Mouse (Mus musculus) midbrain, embryonic 10.5 days (tissue): ENCODE results near the gene Gm20388. TPM values are rescaled to one million over a fixed set of nuclear protein-coding genes. Genes with fewer than 3 reads are reported as not detected.
A peak's percentile ranks its signal among the peaks of the same experiment; 100 is the strongest.

Experiments
- DNase-seq: peaks from one replicate; pipeline ENCODE4 v3.0.0-alpha.2; 2017; ENCODE audit warnings: low spot score
- H3K27ac ChIP-seq: fragments of 300-500 bp; sonication (generic); replicated peaks from 2 replicates; pipeline ENCODE4 v1.5.1; 2016; ENCODE audit warnings: mild to moderate bottlenecking
- H3K27me3 ChIP-seq: fragments of 300-500 bp; sonication (generic); 2 replicates; pipeline ENCODE4 v1.6.1; 2016; ENCODE audit warnings: low read depth, mild to moderate bottlenecking; ENCODE audit not compliant: poor library complexity, severe bottlenecking
- H3K36me3 ChIP-seq: fragments of 300-500 bp; sonication (generic); 2 replicates; pipeline ENCODE4 v1.6.1; 2016; ENCODE audit warnings: mild to moderate bottlenecking, moderate library complexity
- H3K4me1 ChIP-seq: fragments of 300-500 bp; sonication (generic); 2 replicates; pipeline ENCODE4 v1.6.1; 2016
- H3K4me3 ChIP-seq: fragments of 300-500 bp; sonication (generic); 2 replicates; pipeline ENCODE4 v1.5.1; 2016; ENCODE audit warnings: mild to moderate bottlenecking, moderate library complexity
- H3K9me3 ChIP-seq: fragments of 300-500 bp; sonication (generic); replicated peaks from 2 replicates; pipeline ENCODE4 v1.6.1; 2016; ENCODE audit warnings: mild to moderate bottlenecking
- WGBS: fragments of 180-500 bp; shearing (Covaris S2); methylation state at CpG from one replicate; pipeline ENCODE4 v1.1.7; 2016; 5-methylcytosine and 5-hydroxymethylcytosine counted together
- polyA plus RNA-seq: library from polyadenylated mRNA; unstranded; fragments of >200 nt; fragmentation: Nextera tagmentation; extraction: Ambion mirVana; gene quantifications from 2 replicates; pipeline ENCODE4 v1.2.1, GENCODE M21; 2016

Gm20388 gene
- polyA plus RNA-seq, 1 experiment from 2014 or later = 7.1 TPM

- DNase-seq = no peak
- Histone ChIP-seq H3K4me3 (no peak overlapping the region), H3K4me1 (peaks cover 37% of the 10 kb centered on the region), H3K27ac (no peak overlapping the region), H3K36me3 (peaks cover 18% of the 10 kb centered on the region), H3K27me3 (0 out of 2 replicates have a peak, but pooled peaks cover 6% of the 10 kb centered on the region), H3K9me3 (no peaks in the 10 kb centered on the region)
- 82% methylated on average over 14 of the region's 14 CpGs for WGBS
Measured at GRCm38 (mm10) chr8:122635878-122636802, 2725.5 kb downstream of the Gm20388 start.

DNA sequence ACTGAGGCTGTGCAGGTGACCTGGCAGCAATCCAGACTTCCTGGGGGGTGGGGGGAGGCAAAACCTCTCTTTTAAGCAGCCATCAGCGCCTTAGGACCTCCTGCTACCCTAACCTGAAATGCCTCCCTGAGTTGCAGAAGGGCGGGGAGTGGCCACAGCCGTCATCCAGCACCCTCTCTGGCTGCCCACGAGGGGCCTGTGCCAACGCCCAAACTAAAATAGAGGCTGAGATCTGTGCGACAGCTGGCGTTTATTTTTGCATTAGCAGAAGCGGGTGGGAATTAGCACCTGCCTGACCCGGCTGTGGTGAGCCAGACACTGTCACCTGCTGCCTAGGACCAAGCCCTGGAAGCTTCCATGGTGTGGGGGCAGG is 2726.1 kb downstream of the Gm20388 start:
- H3K27ac ChIP-seq = no peak overlapping the region
- 79% methylated on average over 9 of the region's 9 CpGs for WGBS
- H3K4me3 ChIP-seq = no peak overlapping the region
- peaks cover 44% of the 10 kb centered on the region for H3K4me1 ChIP-seq
- no peak for DNase-seq
- H3K27me3 ChIP-seq = 0 out of 2 replicates have a peak, but pooled peaks cover 6% of the 10 kb centered on the region
- no peaks in the 10 kb centered on the region for H3K9me3 ChIP-seq
- peaks cover 18% of the 10 kb centered on the region for H3K36me3 ChIP-seq

GRCm38 (mm10) chr8:122637230-122637629 is 2726.6 kb downstream of the Gm20388 start:
- H3K4me3 ChIP-seq = no peak overlapping the region
- H3K27ac ChIP-seq = no peak overlapping the region
- H3K4me1 ChIP-seq = peaks cover 44% of the 10 kb centered on the region
- DNase-seq = no peak
- no peaks in the 10 kb centered on the region for H3K9me3 ChIP-seq
- 90% methylated on average over 9 of the region's 9 CpGs for WGBS
- peaks cover 18% of the 10 kb centered on the region for H3K36me3 ChIP-seq
- H3K27me3 ChIP-seq = 0 out of 2 replicates have a peak, but pooled peaks cover 6% of the 10 kb centered on the region

- no peaks in the 10 kb centered on the region for H3K9me3 ChIP-seq
- H3K27me3 ChIP-seq = 0 out of 2 replicates have a peak, but pooled peaks cover 4% of the 10 kb centered on the region
- 83% methylated on average over 16 of the region's 16 CpGs for WGBS
- DNase-seq = no peak
- H3K4me3 ChIP-seq = no peak overlapping the region
- peaks cover 11% of the 10 kb centered on the region; the same call in 1 of the 2 replicates for H3K36me3 ChIP-seq
- H3K4me1 ChIP-seq = peaks cover 44% of the 10 kb centered on the region
- peak overlapping the region; percentile 42 for H3K27ac ChIP-seq
Measured at GRCm38 (mm10) chr8:122638601-122639000, 2728.0 kb downstream of the Gm20388 start.

DNA sequence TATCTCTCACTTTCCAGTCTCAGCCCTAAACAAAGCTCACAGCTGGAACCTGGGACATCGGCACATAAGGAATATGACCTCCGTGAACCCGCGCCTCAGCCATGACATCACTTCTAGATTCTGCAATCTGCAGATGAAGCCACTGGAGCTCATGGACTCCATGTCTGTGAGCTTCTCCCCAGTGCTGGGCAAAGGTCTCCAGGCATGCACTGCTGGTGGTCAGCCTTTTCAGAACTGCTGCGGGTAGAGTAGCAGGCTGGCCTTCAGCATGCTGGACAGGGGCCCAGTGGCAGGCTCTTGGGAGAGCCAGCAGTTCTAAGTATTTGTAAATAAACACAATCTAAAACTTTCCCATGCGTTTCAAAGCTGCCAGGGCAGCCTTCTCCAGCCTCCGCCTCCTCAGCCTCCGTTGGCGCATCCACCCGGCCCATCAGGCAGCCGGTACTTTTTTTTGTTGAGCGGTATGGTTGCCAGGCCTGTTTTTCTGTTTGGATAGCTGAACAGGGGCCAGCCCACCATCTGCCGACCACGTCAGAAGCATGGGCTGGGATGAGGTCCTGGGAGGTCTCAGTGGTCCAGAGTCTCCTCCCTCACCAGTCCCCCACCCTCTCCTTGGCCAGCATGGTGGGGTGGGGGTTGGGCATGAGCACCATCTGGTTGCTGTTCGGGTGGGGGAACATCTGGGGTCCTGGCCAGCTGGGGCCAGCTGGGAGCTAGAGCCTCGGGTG is 2729.0 kb downstream of the Gm20388 start:
- Histone ChIP-seq H3K4me3 (no peak overlapping the region), H3K4me1 (peaks cover 54% of the 10 kb centered on the region), H3K27ac (peak overlapping the region; percentile 42), H3K27me3 (0 out of 2 replicates have a peak, but pooled peaks cover 3% of the 10 kb centered on the region), H3K36me3 (peaks cover 5% of the 10 kb centered on the region; the same call in 1 of the 2 replicates), H3K9me3 (no peaks in the 10 kb centered on the region)
- peak; percentile 42 for DNase-seq
- 56% methylated on average over 16 of the region's 16 CpGs for WGBS

GRCm38 (mm10) chr8:122640825-122641224 is 2730.2 kb downstream of the Gm20388 start:
- Histone ChIP-seq H3K9me3 (no peaks in the 10 kb centered on the region), H3K27ac (peak overlapping the region; percentile 46; the same call in 1 of the 2 replicates), H3K4me1 (peaks cover 55% of the 10 kb centered on the region), H3K36me3 (no peaks in the 10 kb centered on the region), H3K27me3 (0 out of 2 replicates have a peak, but pooled peaks cover 3% of the 10 kb centered on the region), H3K4me3 (no peak overlapping the region)
- DNase-seq = no peak
- 84% methylated on average over 4 of the region's 4 CpGs for WGBS

DNA sequence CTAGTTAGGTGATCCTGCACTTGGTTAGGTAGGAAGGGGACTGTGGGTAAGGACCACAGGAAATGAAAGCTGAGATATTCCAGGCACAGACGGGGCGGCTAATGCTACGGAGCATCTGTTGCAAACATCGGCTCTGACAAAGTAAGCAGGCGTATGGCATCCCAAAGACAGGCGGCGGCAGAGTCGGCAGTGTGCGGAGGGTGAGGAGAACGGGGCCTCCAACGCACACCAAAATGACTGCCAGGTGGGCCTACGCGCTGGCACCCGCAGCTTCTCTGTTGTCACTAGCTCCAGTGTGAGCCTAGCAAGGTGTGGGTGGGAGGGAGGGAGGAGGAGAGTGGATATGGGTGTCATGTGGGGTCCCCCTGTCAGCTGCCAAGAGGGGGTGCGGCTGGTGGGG is 2730.8 kb downstream of the Gm20388 start:
- WGBS = 91% methylated on average over 15 of the region's 15 CpGs
- H3K27ac ChIP-seq = no peak overlapping the region
- no peak overlapping the region for H3K4me3 ChIP-seq

GRCm38 (mm10) chr8:122642071-122642470 is 2731.4 kb downstream of the Gm20388 start:
- no peak overlapping the region for H3K4me3 ChIP-seq
- WGBS = 81% methylated on average over 9 of the region's 9 CpGs
- H3K9me3 ChIP-seq = no peaks in the 10 kb centered on the region
- no peaks in the 10 kb centered on the region for H3K36me3 ChIP-seq
- 0 out of 2 replicates have a peak, but pooled peaks cover 3% of the 10 kb centered on the region for H3K27me3 ChIP-seq
- H3K4me1 ChIP-seq = peaks cover 51% of the 10 kb centered on the region
- no peak for DNase-seq
- H3K27ac ChIP-seq = 0 out of 2 replicates have a peak overlapping the region, but pooled peaks have one; percentile 3

More for the DNA sequence above, 2730.8 kb downstream of the Gm20388 start:
- Histone ChIP-seq H3K36me3 (no peaks in the 10 kb centered on the region), H3K9me3 (no peaks in the 10 kb centered on the region), H3K4me1 (peaks cover 55% of the 10 kb centered on the region), H3K27me3 (0 out of 2 replicates have a peak, but pooled peaks cover 3% of the 10 kb centered on the region)
- DNase-seq = no peak

- Histone ChIP-seq H3K4me1 (peaks cover 46% of the 10 kb centered on the region), H3K27me3 (0 out of 2 replicates have a peak, but pooled peaks cover 3% of the 10 kb centered on the region), H3K9me3 (no peaks in the 10 kb centered on the region), H3K36me3 (peaks cover 3% of the 10 kb centered on the region; the same call in 1 of the 2 replicates), H3K4me3 (no peak overlapping the region), H3K27ac (no peak overlapping the region)
- WGBS = 79% methylated on average over 6 of the region's 6 CpGs
- no peak for DNase-seq
Measured at GRCm38 (mm10) chr8:122644175-122644954, 2733.7 kb downstream of the Gm20388 start.

GRCm38 (mm10) chr8:122646337-122646736 is 2735.7 kb downstream of the Gm20388 start:
- no peak overlapping the region for H3K4me3 ChIP-seq
- no peak overlapping the region for H3K27ac ChIP-seq
- H3K27me3 ChIP-seq = 0 out of 2 replicates have a peak, but pooled peaks cover 3% of the 10 kb centered on the region
- H3K4me1 ChIP-seq = peaks cover 36% of the 10 kb centered on the region
- 90% methylated on average over 16 of the region's 16 CpGs for WGBS
- no peak for DNase-seq
- H3K9me3 ChIP-seq = no peaks in the 10 kb centered on the region
- H3K36me3 ChIP-seq = peaks cover 3% of the 10 kb centered on the region; the same call in 1 of the 2 replicates

- H3K4me3 ChIP-seq = no peak overlapping the region
- WGBS = 71% methylated on average over 15 of the region's 15 CpGs
- no peak overlapping the region for H3K27ac ChIP-seq
- peaks cover 3% of the 10 kb centered on the region; the same call in 1 of the 2 replicates for H3K36me3 ChIP-seq
- no peaks in the 10 kb centered on the region for H3K27me3 ChIP-seq
- DNase-seq = no peak
- H3K9me3 ChIP-seq = no peaks in the 10 kb centered on the region
- H3K4me1 ChIP-seq = peaks cover 49% of the 10 kb centered on the region
Measured at GRCm38 (mm10) chr8:122648192-122648970, 2737.7 kb downstream of the Gm20388 start.
